Mouse (Mus musculus) embryonic facial prominence, embryonic 10.5 days (tissue): ENCODE measurements around the gene E130114P18Rik. TPM values are rescaled to one million over a fixed set of nuclear protein-coding genes. Genes with fewer than 3 reads are reported as not detected.

ENCODE experiments used
- DNase-seq: peaks from one replicate; pipeline ENCODE4 v3.0.0-alpha.2; 2017; ENCODE audit warnings: low spot score
- H3K27ac ChIP-seq: fragments of 300-500 bp; sonication (generic); replicated peaks from 2 replicates; pipeline ENCODE4 v1.5.1; 2016; ENCODE audit warnings: mild to moderate bottlenecking
- H3K27me3 ChIP-seq: fragments of 300-500 bp; sonication (generic); replicated peaks from 2 replicates; pipeline ENCODE4 v1.6.1; 2016; ENCODE audit warnings: low read depth, mild to moderate bottlenecking; ENCODE audit not compliant: poor library complexity, severe bottlenecking
- H3K36me3 ChIP-seq: fragments of 300-500 bp; sonication (generic); replicated peaks from 2 replicates; pipeline ENCODE4 v1.6.1; 2016; ENCODE audit warnings: mild to moderate bottlenecking, moderate library complexity
- H3K4me1 ChIP-seq: fragments of 300-500 bp; sonication (generic); 2 replicates; pipeline ENCODE4 v1.6.1; 2016
- H3K4me3 ChIP-seq: fragments of 300-500 bp; sonication (generic); 2 replicates; pipeline ENCODE4 v1.5.1; 2016; ENCODE audit warnings: mild to moderate bottlenecking, moderate library complexity
- H3K9me3 ChIP-seq: fragments of 300-500 bp; sonication (generic); 2 replicates; pipeline ENCODE4 v1.6.1; 2016; ENCODE audit warnings: mild to moderate bottlenecking
- whole genome bisulfite sequencing: fragments of 180-500 bp; shearing (Covaris S2); methylation state at CpG from one replicate; pipeline ENCODE4 v1.1.7; 2016; 5-methylcytosine and 5-hydroxymethylcytosine counted together
- polyA plus RNA-seq: library from polyadenylated mRNA; unstranded; fragments of >200 nt; fragmentation: Nextera tagmentation; extraction: Ambion mirVana; gene quantifications from 2 replicates; pipeline ENCODE4 v1.2.1, GENCODE M21; 2016

Gene E130114P18Rik
- polyA plus RNA-seq, 1 experiment from 2014 or later, result 10.9 TPM

DNA sequence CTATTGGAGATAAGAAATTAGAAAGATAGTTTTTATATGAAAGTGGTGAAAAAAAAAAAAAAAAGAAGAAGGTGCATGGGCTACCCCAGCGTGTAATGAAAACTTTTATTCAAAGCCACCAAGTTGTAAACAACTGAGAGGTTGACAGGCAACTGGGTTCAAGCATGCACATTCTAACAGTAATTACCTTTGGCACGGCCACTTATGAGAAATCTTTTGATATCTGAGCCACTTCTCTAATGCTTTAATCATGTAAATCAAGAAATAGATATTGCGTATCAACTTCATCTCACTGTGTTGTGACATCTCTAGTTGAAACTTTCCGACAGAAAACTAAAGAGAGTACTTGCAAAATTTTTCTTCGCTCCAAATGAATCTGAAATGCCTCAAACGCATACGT, 192.7 kb downstream of the E130114P18Rik start:
- DNase-seq, result no peak
- Histone ChIP-seq H3K27me3 (no peaks in the 10 kb centered on the region), H3K9me3 (no peaks in the 10 kb centered on the region), H3K4me1 (peaks cover 75% of the 10 kb centered on the region), H3K27ac (0 out of 2 replicates have a peak overlapping the region, but pooled peaks have one; percentile 36), H3K4me3 (no peak overlapping the region; the same call in 1 of the 2 replicates), H3K36me3 (no peaks in the 10 kb centered on the region)
- WGBS, result 57% methylated on average over 7 of the region's 7 CpGs

DNA sequence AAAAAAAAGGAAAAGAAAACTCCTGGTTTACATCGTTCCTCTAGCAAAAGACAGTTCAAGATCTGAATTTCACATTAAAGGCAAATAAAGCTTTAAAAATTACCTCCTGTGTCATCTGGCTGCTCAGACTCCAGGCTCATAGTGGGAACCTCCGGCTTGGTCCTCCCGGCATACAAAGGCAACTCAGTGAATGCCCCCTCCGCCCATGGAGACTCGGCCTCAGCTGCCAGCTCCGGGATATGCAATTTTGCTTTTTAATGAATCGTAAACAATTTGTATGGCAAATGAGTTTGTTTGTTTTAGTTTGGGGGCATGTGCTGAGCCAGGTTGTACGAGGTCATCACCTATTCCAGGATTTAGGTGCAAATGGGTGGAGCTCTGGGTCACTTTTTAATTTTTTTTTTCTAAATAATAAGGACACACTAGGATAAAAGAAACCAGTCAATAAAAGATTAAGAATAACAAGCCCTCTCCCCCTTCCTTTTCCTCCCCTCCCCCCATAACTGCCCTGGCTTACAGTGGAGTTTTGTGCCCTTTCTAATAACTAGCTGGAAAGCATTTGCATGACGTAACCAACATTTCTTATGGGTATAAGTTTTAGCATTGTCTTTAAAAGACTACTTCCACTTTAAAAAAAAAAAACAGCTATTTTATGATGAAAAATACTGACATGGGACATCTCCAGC, 193.3 kb downstream of the E130114P18Rik start:
- peak overlapping the region; percentile 54 for H3K4me3 ChIP-seq
- WGBS, result 37% methylated on average over 9 of the region's 9 CpGs
- DNase-seq, result peak; percentile 39

DNA sequence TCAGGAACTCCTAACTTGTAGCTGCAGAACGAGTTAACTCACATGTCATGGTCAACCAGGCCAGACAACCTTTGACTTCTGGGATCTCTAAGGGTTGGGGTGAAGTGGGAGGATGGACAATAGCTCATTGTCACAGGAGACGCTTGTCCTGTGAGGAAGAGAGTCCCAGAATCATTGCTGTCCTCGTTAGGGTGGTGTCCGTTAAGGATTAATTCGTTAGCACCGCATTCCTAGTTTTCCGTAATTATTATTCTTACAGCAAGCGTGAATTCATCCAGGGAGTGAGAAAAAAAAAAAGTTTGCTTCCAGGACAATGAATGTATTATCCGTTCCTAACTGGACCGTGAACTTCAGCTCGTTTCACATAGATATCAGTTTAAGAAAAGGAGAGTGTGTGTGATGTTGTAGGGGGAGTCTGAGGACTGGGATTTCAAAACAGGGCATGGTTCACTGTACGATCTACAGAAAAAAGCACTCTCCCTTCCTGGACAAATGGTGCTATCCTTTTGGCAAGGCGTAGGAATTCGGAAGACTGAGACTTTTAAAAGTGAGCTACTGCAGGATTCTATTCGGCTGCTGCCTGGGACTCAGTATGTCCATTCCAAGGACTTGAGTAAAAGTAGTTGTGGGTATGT, 195.0 kb downstream of the E130114P18Rik start:
- no peak for DNase-seq
- no peaks in the 10 kb centered on the region for H3K27me3 ChIP-seq
- WGBS, result 23% methylated on average over 15 of the region's 15 CpGs
- no peaks in the 10 kb centered on the region for H3K36me3 ChIP-seq
- H3K4me3 ChIP-seq, result peak overlapping the region; percentile 54
- H3K27ac ChIP-seq, result peak overlapping the region; percentile 80
- peaks cover 87% of the 10 kb centered on the region for H3K4me1 ChIP-seq
- H3K9me3 ChIP-seq, result no peaks in the 10 kb centered on the region

More for the DNA sequence above, 193.3 kb downstream of the E130114P18Rik start:
- no peaks in the 10 kb centered on the region for H3K36me3 ChIP-seq
- peaks cover 76% of the 10 kb centered on the region for H3K4me1 ChIP-seq
- peak overlapping the region; percentile 80 for H3K27ac ChIP-seq
- no peaks in the 10 kb centered on the region for H3K9me3 ChIP-seq
- no peaks in the 10 kb centered on the region for H3K27me3 ChIP-seq

DNA sequence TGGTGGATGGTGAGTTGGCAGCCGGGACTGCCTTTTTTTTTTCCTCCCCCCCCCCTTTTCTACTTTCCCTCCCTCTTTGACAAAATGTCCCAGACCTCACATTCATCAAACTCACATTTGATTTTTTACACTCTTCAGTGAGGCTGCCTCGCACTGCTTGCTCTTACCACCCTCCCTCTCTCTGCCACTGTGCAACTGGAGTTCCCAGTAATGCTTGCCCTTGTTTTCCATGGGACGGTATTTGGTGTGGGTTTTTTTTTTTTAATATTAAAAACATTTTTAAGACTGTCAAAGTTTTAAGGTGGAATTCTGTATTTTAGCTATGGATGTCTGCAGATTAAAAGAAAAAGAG, 195.8 kb downstream of the E130114P18Rik start:
- H3K36me3 ChIP-seq, result no peaks in the 10 kb centered on the region
- no peak for DNase-seq
- H3K27ac ChIP-seq, result peak overlapping the region; percentile 80
- peaks cover 87% of the 10 kb centered on the region for H3K4me1 ChIP-seq
- H3K4me3 ChIP-seq, result peak overlapping the region; percentile 54
- WGBS, result 47% methylated on average over 3 of the region's 3 CpGs
- no peaks in the 10 kb centered on the region for H3K27me3 ChIP-seq
- no peaks in the 10 kb centered on the region for H3K9me3 ChIP-seq

DNA sequence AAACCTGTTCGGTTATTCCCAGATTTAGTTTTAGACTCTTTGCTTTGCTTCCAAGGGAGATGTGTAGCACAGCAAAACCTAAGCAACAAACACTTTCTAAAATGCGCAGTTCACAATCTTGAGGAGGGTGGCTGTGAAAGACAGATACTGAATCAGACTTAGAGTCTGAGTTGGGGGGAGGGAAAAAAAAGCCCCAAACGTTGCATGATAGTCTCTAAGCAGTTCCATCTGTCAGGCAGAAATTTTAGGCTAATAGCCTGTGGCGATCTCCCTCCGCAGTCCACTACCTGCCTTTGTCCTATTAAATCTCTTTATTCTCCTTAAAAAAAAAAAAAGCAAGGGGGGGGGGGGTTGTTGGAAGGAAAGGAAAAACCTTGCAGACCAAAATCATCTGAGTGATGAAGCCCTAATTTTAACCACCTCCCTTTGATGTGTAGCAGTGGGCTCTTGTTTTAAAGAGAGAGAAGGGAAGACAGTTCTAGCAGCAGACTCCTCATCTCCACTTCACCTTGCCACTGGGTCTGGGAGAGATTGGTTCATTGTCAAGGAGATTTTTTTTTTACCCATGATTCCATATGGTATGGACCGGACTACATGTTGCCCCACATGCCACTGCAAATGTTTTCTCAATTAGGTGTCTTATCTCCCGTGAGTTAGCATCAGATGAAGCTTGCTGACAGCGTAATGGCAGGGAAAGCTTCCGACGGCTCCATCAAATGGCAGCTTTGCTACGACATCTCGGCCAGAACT, 196.4 kb downstream of the E130114P18Rik start:
- Histone ChIP-seq H3K4me1 (peaks cover 86% of the 10 kb centered on the region), H3K27ac (peak overlapping the region; percentile 80), H3K9me3 (no peaks in the 10 kb centered on the region), H3K4me3 (peak overlapping the region; percentile 54), H3K27me3 (no peaks in the 10 kb centered on the region), H3K36me3 (no peaks in the 10 kb centered on the region)
- peak; percentile 40 for DNase-seq
- 32% methylated on average over 12 of the region's 12 CpGs for whole genome bisulfite sequencing

DNA sequence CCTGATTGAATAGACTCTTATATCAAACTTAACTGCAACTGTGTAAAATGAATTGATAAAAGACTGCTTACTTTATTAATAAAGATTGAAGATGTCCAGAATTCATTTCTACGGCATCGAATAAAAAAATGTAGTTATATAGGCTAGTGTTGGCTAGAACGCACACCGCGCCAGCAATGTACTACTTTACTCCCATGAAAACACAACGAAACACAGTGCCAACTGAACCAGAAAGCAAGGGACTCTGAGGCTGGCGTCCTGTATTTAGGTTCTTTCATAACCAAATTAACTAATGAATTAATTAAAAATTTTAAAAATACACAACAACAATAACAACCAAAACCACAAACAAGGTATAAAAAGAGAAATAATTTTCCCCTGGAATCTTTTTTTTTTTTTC, 197.0 kb downstream of the E130114P18Rik start:
- no peaks in the 10 kb centered on the region for H3K36me3 ChIP-seq
- no peaks in the 10 kb centered on the region for H3K9me3 ChIP-seq
- H3K4me1 ChIP-seq, result peaks cover 86% of the 10 kb centered on the region
- H3K27me3 ChIP-seq, result no peaks in the 10 kb centered on the region
- 85% methylated on average over 7 of the region's 7 CpGs for WGBS
- H3K27ac ChIP-seq, result peak overlapping the region; percentile 80
- H3K4me3 ChIP-seq, result no peak overlapping the region; the same call in 1 of the 2 replicates
- DNase-seq, result no peak

DNA sequence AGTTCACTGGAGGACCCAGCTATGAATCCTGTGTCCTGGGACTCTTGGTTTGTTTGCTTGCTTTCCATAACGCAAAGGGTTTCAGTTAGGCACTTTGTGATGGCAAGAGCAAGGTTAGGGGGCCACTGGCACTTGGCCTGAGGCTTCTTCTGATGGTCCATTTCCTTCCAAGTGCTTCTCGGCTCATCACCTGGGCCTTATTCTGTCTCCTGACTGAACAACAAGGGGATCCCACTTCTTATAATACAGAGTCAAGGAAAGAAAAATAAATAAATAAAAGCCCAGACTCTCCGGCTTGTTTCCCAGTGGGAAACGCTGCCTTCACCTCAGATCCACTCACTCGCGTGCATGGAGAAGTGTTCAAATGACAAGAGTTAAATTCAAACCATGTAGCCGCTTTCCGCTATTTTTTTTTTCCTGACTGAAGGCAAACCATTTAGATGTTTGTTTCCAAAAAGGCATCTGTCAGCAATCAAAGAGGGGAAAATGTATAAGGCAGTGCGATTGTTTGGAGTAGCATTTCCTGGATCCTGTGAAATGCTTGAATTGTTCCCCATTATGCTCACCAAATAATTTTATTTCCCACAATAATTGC, 199.2 kb downstream of the E130114P18Rik start:
- peaks cover 81% of the 10 kb centered on the region for H3K4me1 ChIP-seq
- 53% methylated on average over 9 of the region's 9 CpGs for whole genome bisulfite sequencing
- no peak for DNase-seq

DNA sequence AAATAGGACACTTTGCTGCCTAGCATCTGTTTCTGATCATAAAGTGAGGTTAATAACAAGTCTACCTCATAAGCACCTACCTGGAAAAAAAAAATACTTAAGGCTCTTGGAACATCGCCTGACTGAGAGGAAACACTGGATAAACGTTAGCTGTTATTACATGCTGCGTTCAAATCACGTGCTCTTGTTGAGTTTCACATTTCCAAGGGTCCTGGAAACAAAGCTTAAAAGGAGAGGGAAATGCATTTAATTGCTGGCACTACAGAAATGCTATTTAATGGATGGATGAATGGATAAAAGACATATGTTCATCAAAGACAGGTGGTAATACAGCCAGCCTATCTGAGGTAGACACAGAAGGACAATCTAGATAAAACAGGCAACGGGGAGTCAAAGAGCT, 200.4 kb downstream of the E130114P18Rik start:
- no peak for DNase-seq
- 47% methylated on average over 5 of the region's 5 CpGs for WGBS
- no peak overlapping the region for H3K4me3 ChIP-seq
- H3K36me3 ChIP-seq, result no peaks in the 10 kb centered on the region
- peak overlapping the region; percentile 69 for H3K27ac ChIP-seq
- H3K4me1 ChIP-seq, result peaks cover 69% of the 10 kb centered on the region
- H3K9me3 ChIP-seq, result no peaks in the 10 kb centered on the region
- no peaks in the 10 kb centered on the region for H3K27me3 ChIP-seq

More for the DNA sequence above, 199.2 kb downstream of the E130114P18Rik start:
- Histone ChIP-seq H3K4me3 (no peak overlapping the region), H3K27me3 (no peaks in the 10 kb centered on the region), H3K36me3 (no peaks in the 10 kb centered on the region), H3K27ac (peak overlapping the region; percentile 69; the same call in 1 of the 2 replicates), H3K9me3 (no peaks in the 10 kb centered on the region)

DNA sequence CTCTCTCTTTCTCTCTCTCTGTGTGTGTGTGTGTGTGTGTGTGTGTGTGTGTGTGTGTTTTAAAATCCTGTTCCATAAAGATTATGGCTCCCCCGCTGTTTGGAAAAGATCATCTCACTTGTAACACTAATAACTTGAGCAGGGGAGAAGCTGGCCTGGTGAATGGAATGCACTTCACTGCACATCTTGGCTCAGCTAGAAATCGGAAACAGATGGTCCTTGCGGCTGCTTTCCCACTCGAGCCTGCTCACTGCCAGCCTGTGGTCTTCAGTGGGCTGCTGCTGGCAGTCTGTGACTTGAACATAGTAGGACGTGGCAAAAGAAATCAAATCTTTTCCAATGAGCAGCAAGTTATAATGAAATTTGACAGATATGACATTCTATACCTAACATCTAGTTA, 202.4 kb downstream of the E130114P18Rik start:
- Histone ChIP-seq H3K36me3 (no peaks in the 10 kb centered on the region), H3K4me1 (peaks cover 54% of the 10 kb centered on the region), H3K27me3 (no peaks in the 10 kb centered on the region), H3K9me3 (no peaks in the 10 kb centered on the region), H3K4me3 (no peak overlapping the region), H3K27ac (peak overlapping the region; percentile 54)
- peak; percentile 73 for DNase-seq
- WGBS, result 23% methylated on average over 5 of the region's 5 CpGs

DNA sequence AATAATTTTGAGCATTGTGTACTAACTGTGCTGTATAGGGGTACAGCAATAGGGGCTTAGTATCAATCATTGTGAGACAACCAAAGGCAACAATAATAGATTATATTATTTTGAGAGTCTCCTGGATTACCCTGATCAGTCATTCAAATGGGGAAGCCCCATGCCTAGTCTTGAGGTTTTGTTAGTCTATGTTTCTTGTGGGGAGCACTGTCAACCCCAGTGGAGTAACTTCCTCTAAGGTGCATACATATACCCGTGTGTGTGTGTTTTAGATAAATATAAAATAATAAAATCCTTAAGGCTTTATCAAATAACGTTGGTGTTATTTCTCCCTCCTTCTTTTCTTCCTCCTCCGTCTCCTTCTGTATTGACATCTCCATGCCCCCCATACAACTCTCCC, 208.6 kb downstream of the E130114P18Rik start:
- Histone ChIP-seq H3K4me1 (peaks cover 1% of the 10 kb centered on the region; the same call in 1 of the 2 replicates), H3K27me3 (no peaks in the 10 kb centered on the region), H3K36me3 (no peaks in the 10 kb centered on the region), H3K27ac (no peak overlapping the region), H3K4me3 (no peak overlapping the region), H3K9me3 (no peaks in the 10 kb centered on the region)
- WGBS, result 85% methylated on average over 3 of the region's 3 CpGs
- no peak for DNase-seq

DNA sequence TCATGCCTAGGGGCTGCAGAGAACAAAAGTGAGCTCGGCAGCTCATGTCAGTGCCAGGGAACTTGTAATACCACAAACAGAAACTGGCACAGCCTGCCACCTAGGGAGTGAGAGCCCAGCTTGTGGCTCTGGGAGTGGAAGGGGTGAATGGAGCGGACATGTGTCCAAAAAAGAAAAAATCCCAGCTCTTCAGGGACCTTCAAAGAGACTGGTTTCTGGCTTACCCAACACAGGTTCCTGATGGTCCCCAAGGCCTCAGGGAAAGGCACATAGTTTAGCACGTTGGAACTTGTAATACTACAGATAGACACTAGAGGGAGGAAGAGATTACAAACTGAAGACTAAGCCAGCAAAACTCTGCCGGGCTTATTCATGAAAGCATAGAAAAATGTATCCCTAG, 213.2 kb downstream of the E130114P18Rik start:
- H3K27ac ChIP-seq, result no peak overlapping the region
- H3K4me1 ChIP-seq, result no peaks in the 10 kb centered on the region
- no peaks in the 10 kb centered on the region for H3K9me3 ChIP-seq
- 34% methylated on average over 4 of the region's 4 CpGs for WGBS
- H3K36me3 ChIP-seq, result no peaks in the 10 kb centered on the region
- H3K27me3 ChIP-seq, result no peaks in the 10 kb centered on the region
- H3K4me3 ChIP-seq, result no peak overlapping the region
- no peak for DNase-seq

DNA sequence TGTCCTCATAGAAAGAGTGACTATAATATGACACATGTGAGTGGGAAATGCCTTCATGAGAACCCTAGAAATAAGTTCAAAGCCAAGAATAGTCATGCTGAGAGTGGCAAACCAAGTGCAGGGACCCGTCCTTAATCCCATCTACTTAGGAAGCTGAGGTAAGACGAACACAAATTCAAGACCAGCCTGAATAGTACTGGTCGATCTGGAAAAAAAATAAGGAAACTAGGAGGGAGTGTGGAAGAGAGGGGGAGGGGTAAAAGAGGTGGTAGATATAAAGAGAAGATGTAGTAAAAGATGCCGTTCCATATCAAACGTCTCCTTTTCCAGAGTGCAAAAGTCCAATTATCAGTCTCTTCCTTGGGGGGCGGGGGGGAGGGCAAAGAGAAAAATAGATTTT, 213.7 kb downstream of the E130114P18Rik start:
- 85% methylated on average over 6 of the region's 6 CpGs for WGBS
- DNase-seq, result no peak
- Histone ChIP-seq H3K4me1 (no peaks in the 10 kb centered on the region), H3K9me3 (no peaks in the 10 kb centered on the region), H3K27ac (no peak overlapping the region), H3K36me3 (no peaks in the 10 kb centered on the region), H3K4me3 (no peak overlapping the region), H3K27me3 (no peaks in the 10 kb centered on the region)
